Mouse (Mus musculus) left cerebral cortex, postnatal 4 days (tissue): ENCODE measurements at regions not wholly inside any gene's neighbourhood (a gene's known extent, or its start where the extent isn't known, plus 50 kb on each side); places are given as distances from the start of the nearest gene placed in this dataset.
"Not testable (repeated sequence)": the region's sequence is repeated elsewhere in the genome, so short reads cannot be mapped to it uniquely, and the experiment has no call there.

Experiments used
- DNase-seq: peaks from one replicate; pipeline ENCODE4 v3.0.0-alpha.2; 2022
- intact Hi-C: fragments of 180-260 bp; cut with DNase I; formaldehyde crosslinking; loops from one replicate; pipeline ENCODE4 v1.15.1; 2025

GRCm38 (mm10) chrX:4136135-4136534 lies 60.2 kb upstream of the Btbd35f28 start:
- intact Hi-C loops: not testable (repeated sequence)
- peak; percentile 6 for DNase-seq
